Mouse (Mus musculus) heart, adult 2 months (tissue): ENCODE measurements around the gene Add1. TPM values are rescaled to one million over a fixed set of nuclear protein-coding genes. Genes with fewer than 3 reads are reported as not detected.
A peak's percentile ranks its signal among the peaks of the same experiment; 100 is the strongest.

Experiments
- DNase-seq, 2 experiments: peaks; one replicate each; pipeline ENCODE4 v3.0.0; 2021
- H3K27ac ChIP-seq: fragments of 200-600 bp; 2 replicates; pipeline ENCODE4 v1.8.1; 2022
- H3K27me3 ChIP-seq: fragments of 200-500 bp; 2 replicates; pipeline ENCODE4 v1.6.1; 2012; ENCODE audit warnings: mild to moderate bottlenecking, low read length, inconsistent platforms, mixed read lengths; ENCODE audit not compliant: control insufficient read depth, insufficient read depth
- H3K36me3 ChIP-seq: fragments of 200-500 bp; 2 replicates; pipeline ENCODE4 v1.6.1; 2012; ENCODE audit warnings: low read length, inconsistent platforms; ENCODE audit not compliant: control insufficient read depth, insufficient read depth
- H3K4me1 ChIP-seq: fragments of 200-500 bp; 2 replicates; pipeline ENCODE4 v1.6.1; 2011; ENCODE audit warnings: low read length; ENCODE audit not compliant: control insufficient read depth, insufficient read depth
- H3K4me3 ChIP-seq: fragments of 200-600 bp; 2 replicates; pipeline ENCODE4 v1.8.1; 2022
- H3K79me2 ChIP-seq: fragments of 200-500 bp; replicated peaks from 2 replicates; pipeline ENCODE4 v1.6.1; 2012; ENCODE audit warnings: mild to moderate bottlenecking, inconsistent platforms, low read length, moderate library complexity, mixed read lengths; ENCODE audit not compliant: control insufficient read depth, insufficient read depth
- H3K9ac ChIP-seq: fragments of 200-500 bp; 2 replicates; pipeline ENCODE4 v1.6.1; 2012; ENCODE audit warnings: low read depth, mild to moderate bottlenecking, control low read depth, inconsistent platforms, low read length, mixed read lengths
- CTCF ChIP-seq: fragments of 200-600 bp; IDR thresholded peaks from 2 replicates; pipeline ENCODE4 v1.8.1; 2022; ENCODE audit warnings: antibody characterized with exemption, mild to moderate bottlenecking, moderate library complexity
- EP300 ChIP-seq: fragments of 200-500 bp; IDR thresholded peaks from 2 replicates; pipeline ENCODE4 v1.6.1; 2011; ENCODE audit warnings: low read depth, low read length, control low read depth; ENCODE audit not compliant: insufficient read depth
- POLR2A ChIP-seq: fragments of 200-500 bp; IDR thresholded peaks from 2 replicates; pipeline ENCODE4 v1.6.1; 2011; ENCODE audit warnings: mild to moderate bottlenecking, low read depth, low read length, control low read depth; ENCODE audit not compliant: insufficient read depth
- WGBS: fragments of 180-500 bp; shearing (Covaris S2); methylation state at CpG from one replicate; pipeline ENCODE4 v1.1.7; 2018; 5-methylcytosine and 5-hydroxymethylcytosine counted together
- intact Hi-C: fragments of 180-260 bp; cut with DNase I; formaldehyde crosslinking; loops from one replicate; pipeline ENCODE4 v1.15.1; 2025
- polyA plus RNA-seq: library from polyadenylated mRNA; depleted of rRNA; stranded (reverse); fragments of >200 nt; gene quantifications from 2 replicates; pipeline ENCODE4 v1.2.3, GENCODE M21; 2012
- total RNA-seq, 2 experiments: library from RNA; stranded (reverse); gene quantifications; 2 replicates each; pipeline ENCODE4 v1.2.3; 2021

Gene Add1
- total and polyA plus RNA-seq, 3 experiments: 116 to 129 (median 129) TPM

DNA sequence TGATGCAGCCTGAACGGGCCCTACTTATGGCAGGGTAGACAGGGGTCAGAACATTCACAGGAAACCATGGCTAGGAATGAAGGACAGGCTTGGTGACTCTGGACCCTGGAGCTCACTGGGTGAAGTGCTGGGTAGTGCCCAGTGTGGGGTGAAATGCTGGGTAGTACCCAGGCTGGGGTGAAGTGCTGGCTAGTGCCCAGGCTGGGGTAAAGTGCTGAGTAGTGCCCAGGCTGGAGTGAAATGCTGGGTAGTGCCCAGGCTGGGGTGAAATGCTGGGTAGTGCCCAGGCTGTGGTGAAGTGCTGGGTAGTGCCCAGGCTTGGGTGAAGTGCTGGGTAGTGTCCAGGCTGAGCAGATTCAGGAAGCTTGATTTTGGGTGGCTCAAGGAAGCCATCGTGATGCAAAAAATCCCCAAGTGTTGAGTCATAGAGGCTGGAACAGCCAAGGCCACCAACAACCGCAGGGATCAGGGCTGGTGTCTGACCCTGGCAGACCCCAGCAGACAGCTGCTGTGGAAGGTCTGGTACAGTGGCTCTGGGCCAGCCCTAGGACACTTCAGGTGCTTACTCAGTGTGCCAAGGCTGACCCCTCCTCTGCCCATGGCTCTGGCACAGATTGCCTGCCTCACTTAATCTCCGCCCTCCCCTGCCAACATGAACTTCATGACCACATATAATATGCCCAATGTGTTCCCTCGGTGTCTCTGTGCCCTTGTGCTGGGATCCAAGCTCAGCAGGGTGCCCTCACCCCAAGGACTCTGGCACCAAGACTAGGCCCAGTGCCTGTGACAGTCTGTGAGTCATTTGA, 38.5 kb upstream of the Add1 start:
- H3K4me3 ChIP-seq: no peak overlapping the region
- H3K79me2 ChIP-seq: no peaks in the 10 kb centered on the region
- intact Hi-C loops: no loop called here
- no peak overlapping the region; the same call in 1 of the 2 replicates for H3K27ac ChIP-seq
- H3K27me3 ChIP-seq: no peaks in the 10 kb centered on the region
- peaks cover 2% of the 10 kb centered on the region for H3K4me1 ChIP-seq
- TF ChIP-seq CTCF: no peak
- no peak for TF ChIP-seq EP300
- no peak for TF ChIP-seq POLR2A
- WGBS: 44% methylated on average over 5 of the region's 5 CpGs
- DNase-seq: peak in 1 of 2 experiments; percentile 58
- H3K36me3 ChIP-seq: no peaks in the 10 kb centered on the region
- H3K9ac ChIP-seq: no peak overlapping the region

DNA sequence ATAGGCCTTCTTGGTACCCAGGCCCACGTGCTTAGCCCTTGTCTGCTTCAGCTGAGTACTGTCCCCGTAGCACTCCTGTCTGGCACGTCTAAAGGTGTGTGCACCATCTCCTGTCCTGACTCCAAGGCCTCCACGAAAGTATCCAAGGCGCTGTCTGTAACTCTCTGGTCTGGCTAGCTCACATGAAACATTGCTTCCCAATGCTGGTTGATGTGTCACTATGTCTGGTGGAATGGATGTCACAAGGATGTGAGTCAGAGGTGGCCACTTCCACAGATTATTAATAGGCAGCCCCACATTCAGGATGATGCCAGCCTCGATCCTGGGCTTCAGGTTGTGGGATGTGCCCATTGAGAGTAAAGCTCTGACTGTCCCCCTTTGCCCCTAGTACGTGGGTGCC, 37.6 kb upstream of the Add1 start:
- Histone ChIP-seq H3K9ac (no peak overlapping the region), H3K4me3 (no peak overlapping the region), H3K4me1 (peaks cover 2% of the 10 kb centered on the region), H3K27ac (peak overlapping the region; percentile 15; the same call in 1 of the 2 replicates), H3K27me3 (no peaks in the 10 kb centered on the region), H3K36me3 (no peaks in the 10 kb centered on the region), H3K79me2 (no peaks in the 10 kb centered on the region)
- no peak for DNase-seq
- intact Hi-C loops: no loop called here
- no peak for TF ChIP-seq CTCF
- 78% methylated on average over 7 of the region's 7 CpGs for WGBS

GRCm38 (mm10) chr5:34538079-34538478, 35.4 kb upstream of the Add1 start:
- Histone ChIP-seq H3K9ac (no peak overlapping the region), H3K27me3 (no peaks in the 10 kb centered on the region), H3K4me3 (no peak overlapping the region), H3K4me1 (peaks cover 3% of the 10 kb centered on the region), H3K27ac (no peak overlapping the region), H3K36me3 (no peaks in the 10 kb centered on the region), H3K79me2 (no peaks in the 10 kb centered on the region)
- 59% methylated on average over 7 of the region's 7 CpGs for WGBS
- intact Hi-C loops: no loop called here
- no peak for TF ChIP-seq EP300
- no peak for TF ChIP-seq CTCF
- no peak for TF ChIP-seq POLR2A
- DNase-seq: no peak

DNA sequence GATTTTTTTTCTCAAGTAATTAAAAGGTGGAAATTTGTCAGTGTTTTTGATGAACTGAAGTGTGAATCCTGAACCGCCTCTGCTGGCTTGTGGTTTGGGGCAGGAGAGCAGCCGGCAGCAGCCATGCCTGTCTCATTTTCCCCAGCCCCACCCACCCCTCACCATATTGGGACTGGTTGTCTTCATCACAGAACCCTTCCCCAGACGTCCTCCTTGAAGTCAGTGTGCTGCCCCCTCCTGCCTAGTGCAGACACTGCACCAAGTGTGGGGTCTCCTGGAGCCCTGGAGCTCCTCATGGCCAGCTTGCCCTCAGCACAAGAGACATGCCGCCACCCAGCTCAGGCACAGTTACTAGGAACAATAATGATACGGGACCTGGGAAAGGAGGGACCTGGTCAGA, 34.9 kb upstream of the Add1 start:
- peak in 1 of 2 experiments; percentile 48 for DNase-seq
- intact Hi-C loops: no loop called here
- WGBS: 49% methylated on average over 5 of the region's 5 CpGs

GRCm38 (mm10) chr5:34539121-34539520, 34.3 kb upstream of the Add1 start:
- Histone ChIP-seq H3K4me3 (no peak overlapping the region), H3K27me3 (no peaks in the 10 kb centered on the region), H3K36me3 (no peaks in the 10 kb centered on the region), H3K4me1 (peaks cover 3% of the 10 kb centered on the region), H3K9ac (no peak overlapping the region), H3K27ac (no peak overlapping the region), H3K79me2 (no peaks in the 10 kb centered on the region)
- DNase-seq: no peak
- intact Hi-C loops: no loop called here
- TF ChIP-seq CTCF (no peak), EP300 (no peak), POLR2A (no peak)
- WGBS: 92% methylated on average over 2 of the region's 2 CpGs

More for the DNA sequence above, 34.9 kb upstream of the Add1 start:
- no peaks in the 10 kb centered on the region for H3K27me3 ChIP-seq
- H3K36me3 ChIP-seq: no peaks in the 10 kb centered on the region
- TF ChIP-seq CTCF (peak; percentile 41), POLR2A (no peak), EP300 (no peak)
- H3K4me3 ChIP-seq: no peak overlapping the region
- H3K4me1 ChIP-seq: peaks cover 3% of the 10 kb centered on the region
- H3K79me2 ChIP-seq: no peaks in the 10 kb centered on the region
- no peak overlapping the region for H3K27ac ChIP-seq
- no peak overlapping the region for H3K9ac ChIP-seq

- 73% methylated on average over 1 of the region's 1 CpGs for WGBS
- Histone ChIP-seq H3K9ac (no peak overlapping the region), H3K27me3 (no peaks in the 10 kb centered on the region), H3K79me2 (no peaks in the 10 kb centered on the region), H3K4me1 (peaks cover 1% of the 10 kb centered on the region; the same call in 1 of the 2 replicates), H3K36me3 (no peaks in the 10 kb centered on the region), H3K27ac (no peak overlapping the region), H3K4me3 (no peak overlapping the region)
- no peak for DNase-seq
- intact Hi-C loops: no loop called here
- TF ChIP-seq POLR2A (no peak), CTCF (no peak), EP300 (no peak)
Measured at GRCm38 (mm10) chr5:34542166-34542565, 31.3 kb upstream of the Add1 start.
